Mouse (Mus musculus): ENCODE data around the gene Anln. TPM values are rescaled to one million over a fixed set of nuclear protein-coding genes. Genes with fewer than 3 reads are reported as not detected.

The Anln gene
- 10.7 and 12.1 TPM in 2 replicates for polyA plus RNA-seq (2015; fragmentation: Nextera tagmentation; extraction: Ambion mirVana)

GRCm38 (mm10) chr9:22389021-22389476 is at the start of gene Anln:
Gene Anln (minus strand): TSS chr9:22389188.
- Histone ChIP-seq H3K27ac (peak within 1 kb of the TSS; percentile 74), H3K9ac (replicated peaks) (peak within 1 kb of the TSS; percentile 81), H3K36me3 (no peaks in the 10 kb centered on the region), H3K4me1 (replicated peaks) (peaks cover 21% of the 10 kb centered on the region), H3K9me3 (no peaks in the 10 kb centered on the region), H3K27me3 (no peaks in the 10 kb centered on the region), H3K4me2 (replicated peaks) (peak within 1 kb of the TSS; percentile 95), H3K4me3 (replicated peaks) (peak within 1 kb of the TSS; percentile 88)
- 0% methylated on average over 44 of the region's 44 CpGs for WGBS
- ATAC-seq: peak; percentile 97

GRCm38 (mm10) chr9:22434101-22434500 is 45.1 kb upstream of the Anln start:
- no peak overlapping the region for H3K4me3 ChIP-seq (replicated peaks)
- no peak overlapping the region for H3K4me2 ChIP-seq (replicated peaks)
- 93% methylated on average over 2 of the region's 2 CpGs for WGBS
- no peak overlapping the region for H3K9ac ChIP-seq (replicated peaks)
- H3K9me3 ChIP-seq: no peaks in the 10 kb centered on the region
- 0 out of 2 replicates have a peak, but pooled peaks cover 5% of the 10 kb centered on the region for H3K4me1 ChIP-seq (replicated peaks)
- ATAC-seq: no peak
- H3K27ac ChIP-seq: no peak overlapping the region
- H3K27me3 ChIP-seq: no peaks in the 10 kb centered on the region
- peaks cover 10% of the 10 kb centered on the region; the same call in 1 of the 2 replicates for H3K36me3 ChIP-seq

GRCm38 (mm10) chr9:22433221-22433620 is 44.2 kb upstream of the Anln start:
- no peak overlapping the region for H3K9ac ChIP-seq (replicated peaks)
- H3K27me3 ChIP-seq: no peaks in the 10 kb centered on the region
- H3K4me2 ChIP-seq (replicated peaks): no peak overlapping the region
- H3K9me3 ChIP-seq: no peaks in the 10 kb centered on the region
- no peak overlapping the region for H3K27ac ChIP-seq
- WGBS: 77% methylated on average over 2 of the region's 2 CpGs
- no peak overlapping the region for H3K4me3 ChIP-seq (replicated peaks)
- peaks cover 10% of the 10 kb centered on the region; the same call in 1 of the 2 replicates for H3K36me3 ChIP-seq
- H3K4me1 ChIP-seq (replicated peaks): 0 out of 2 replicates have a peak, but pooled peaks cover 10% of the 10 kb centered on the region
- ATAC-seq: no peak

GRCm38 (mm10) chr9:22430315-22430840 is 41.4 kb upstream of the Anln start:
- no peak overlapping the region for H3K4me2 ChIP-seq (replicated peaks)
- no peaks in the 10 kb centered on the region for H3K9me3 ChIP-seq
- H3K4me3 ChIP-seq (replicated peaks): no peak overlapping the region
- no peak overlapping the region for H3K9ac ChIP-seq (replicated peaks)
- 0 out of 2 replicates have a peak, but pooled peaks cover 11% of the 10 kb centered on the region for H3K4me1 ChIP-seq (replicated peaks)
- H3K36me3 ChIP-seq: peaks cover 10% of the 10 kb centered on the region; the same call in 1 of the 2 replicates
- WGBS: 31% methylated on average over 5 of the region's 5 CpGs
- no peak overlapping the region for H3K27ac ChIP-seq
- H3K27me3 ChIP-seq: no peaks in the 10 kb centered on the region
- no peak for ATAC-seq

GRCm38 (mm10) chr9:22429533-22430241 is 40.7 kb upstream of the Anln start:
- H3K27me3 ChIP-seq: no peaks in the 10 kb centered on the region
- H3K4me1 ChIP-seq (replicated peaks): 0 out of 2 replicates have a peak, but pooled peaks cover 11% of the 10 kb centered on the region
- WGBS: 54% methylated on average over 15 of the region's 15 CpGs
- H3K27ac ChIP-seq: no peak overlapping the region
- H3K9ac ChIP-seq (replicated peaks): no peak overlapping the region
- H3K9me3 ChIP-seq: no peaks in the 10 kb centered on the region
- H3K36me3 ChIP-seq: peaks cover 7% of the 10 kb centered on the region; the same call in 1 of the 2 replicates
- H3K4me2 ChIP-seq (replicated peaks): no peak overlapping the region
- ATAC-seq: no peak
- H3K4me3 ChIP-seq (replicated peaks): no peak overlapping the region

- ATAC-seq: no peak
- WGBS: 78% methylated on average over 14 of the region's 14 CpGs
Observed at GRCm38 (mm10) chr9:22428666-22429410, 39.9 kb upstream of the Anln start.

GRCm38 (mm10) chr9:22428028-22428665 is 39.2 kb upstream of the Anln start:
- H3K4me3 ChIP-seq (replicated peaks): no peak overlapping the region
- no peak for ATAC-seq
- H3K9ac ChIP-seq (replicated peaks): no peak overlapping the region
- no peak overlapping the region for H3K27ac ChIP-seq
- WGBS: 31% methylated on average over 3 of the region's 4 CpGs
- 0 out of 2 replicates have a peak, but pooled peaks cover 11% of the 10 kb centered on the region for H3K4me1 ChIP-seq (replicated peaks)
- H3K9me3 ChIP-seq: no peaks in the 10 kb centered on the region
- H3K27me3 ChIP-seq: no peaks in the 10 kb centered on the region
- no peak overlapping the region for H3K4me2 ChIP-seq (replicated peaks)
- peaks cover 4% of the 10 kb centered on the region; the same call in 1 of the 2 replicates for H3K36me3 ChIP-seq

More at GRCm38 (mm10) chr9:22428666-22429410, 39.9 kb upstream of the Anln start:
- H3K9me3 ChIP-seq: no peaks in the 10 kb centered on the region
- H3K4me2 ChIP-seq (replicated peaks): no peak overlapping the region
- no peak overlapping the region for H3K4me3 ChIP-seq (replicated peaks)
- H3K36me3 ChIP-seq: peaks cover 4% of the 10 kb centered on the region; the same call in 1 of the 2 replicates
- H3K27ac ChIP-seq: no peak overlapping the region
- no peak overlapping the region for H3K9ac ChIP-seq (replicated peaks)
- H3K4me1 ChIP-seq (replicated peaks): 0 out of 2 replicates have a peak, but pooled peaks cover 11% of the 10 kb centered on the region
- no peaks in the 10 kb centered on the region for H3K27me3 ChIP-seq

GRCm38 (mm10) chr9:22424719-22425118 is 35.7 kb upstream of the Anln start:
- Histone ChIP-seq H3K9me3 (no peaks in the 10 kb centered on the region), H3K27me3 (no peaks in the 10 kb centered on the region), H3K4me1 (replicated peaks) (0 out of 2 replicates have a peak, but pooled peaks cover 7% of the 10 kb centered on the region), H3K4me3 (replicated peaks) (no peak overlapping the region), H3K4me2 (replicated peaks) (no peak overlapping the region), H3K9ac (replicated peaks) (no peak overlapping the region), H3K27ac (no peak overlapping the region), H3K36me3 (no peaks in the 10 kb centered on the region)
- WGBS: 95% methylated on average over 4 of the region's 4 CpGs
- no peak for ATAC-seq

- Histone ChIP-seq H3K27ac (no peak overlapping the region), H3K9ac (replicated peaks) (no peak overlapping the region), H3K9me3 (no peaks in the 10 kb centered on the region), H3K4me3 (replicated peaks) (no peak overlapping the region), H3K27me3 (no peaks in the 10 kb centered on the region), H3K36me3 (no peaks in the 10 kb centered on the region), H3K4me1 (replicated peaks) (0 out of 2 replicates have a peak, but pooled peaks cover 7% of the 10 kb centered on the region), H3K4me2 (replicated peaks) (no peak overlapping the region)
- 82% methylated on average over 10 of the region's 10 CpGs for WGBS
- no peak for ATAC-seq
Observed at GRCm38 (mm10) chr9:22424196-22424595, 35.2 kb upstream of the Anln start.

GRCm38 (mm10) chr9:22423507-22423906 is 34.5 kb upstream of the Anln start:
- H3K27ac ChIP-seq: no peak overlapping the region
- ATAC-seq: no peak
- WGBS: 93% methylated on average over 1 of the region's 1 CpGs
- no peak overlapping the region for H3K4me3 ChIP-seq (replicated peaks)
- no peaks in the 10 kb centered on the region for H3K9me3 ChIP-seq
- H3K4me2 ChIP-seq (replicated peaks): no peak overlapping the region
- no peaks in the 10 kb centered on the region for H3K36me3 ChIP-seq
- 0 out of 2 replicates have a peak, but pooled peaks cover 4% of the 10 kb centered on the region for H3K4me1 ChIP-seq (replicated peaks)
- H3K27me3 ChIP-seq: no peaks in the 10 kb centered on the region
- H3K9ac ChIP-seq (replicated peaks): no peak overlapping the region

- ATAC-seq: no peak
- Histone ChIP-seq H3K4me1 (replicated peaks) (no peaks in the 10 kb centered on the region), H3K4me2 (replicated peaks) (no peak overlapping the region), H3K4me3 (replicated peaks) (no peak overlapping the region), H3K27me3 (no peaks in the 10 kb centered on the region), H3K9me3 (no peaks in the 10 kb centered on the region), H3K9ac (replicated peaks) (no peak overlapping the region), H3K27ac (no peak overlapping the region), H3K36me3 (no peaks in the 10 kb centered on the region)
- 74% methylated on average over 1 of the region's 1 CpGs for whole genome bisulfite sequencing
Observed at GRCm38 (mm10) chr9:22422559-22422958, 33.6 kb upstream of the Anln start.
